14 mouse cellular contexts compared by ENCODE assay signal in the genomic region with DNA sequence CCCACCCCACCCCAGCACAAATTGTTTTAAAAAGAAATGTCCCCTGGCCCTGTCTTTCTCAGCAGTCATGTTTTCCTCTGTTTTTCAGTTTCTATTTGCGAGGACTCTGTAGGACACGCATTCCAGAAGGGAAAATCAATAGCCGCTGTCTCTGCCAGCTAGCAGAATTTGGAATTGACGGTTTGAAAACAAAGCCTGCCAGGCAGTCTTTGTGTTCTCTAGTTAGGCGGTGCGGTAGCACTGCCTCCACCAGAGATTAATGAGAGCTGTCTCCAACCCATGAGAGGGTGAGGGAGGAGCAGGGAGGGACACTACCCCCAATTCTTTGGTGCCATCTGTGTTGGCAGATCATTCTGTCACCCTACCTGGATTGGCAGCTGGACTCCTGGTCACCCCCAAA.
DNase-seq lines count a peak whose midpoint lies in the region; ATAC-seq and TF ChIP-seq lines count a peak whose summit lies in the region.
"Had no signal": no experiment of that assay in that cellular context is flagged by ENCODE, and none has a peak within 500 bp of the region (broad histone marks: within the 10 kb centered on the region; RNA-seq: fewer than 3 reads in every experiment).

No protein-coding gene starts in this region.

- TF ChIP-seq CTCF in liver, postnatal 0 days (IDR thresholded peaks at IDR 0.05; ENCODE audit: low read depth) = no peak

- TF ChIP-seq EP300 in liver, postnatal 0 days (IDR thresholded peaks at IDR 0.05; ENCODE audit: low read depth) = no peak

- 3% methylated on average over 6 of the region's 6 CpGs for WGBS in forebrain, embryonic 14.5 days
- WGBS in liver, postnatal 0 days (ENCODE audit: insufficient replicate concordance) = 42% methylated on average over 6 of the region's 6 CpGs

- peak; percentile 41; the same call in 1 of the 2 replicates for ATAC-seq in forebrain, embryonic 14.5 days
- ATAC-seq in liver, postnatal 0 days = peak; percentile 86
- ATAC-seq: lung, postnatal 0 days had no signal

- H3K27ac ChIP-seq in forebrain, embryonic 14.5 days (ENCODE audit: low read depth, low read length) = no peak overlapping the region
- peak overlapping the region; percentile 74 for H3K27ac ChIP-seq in liver, postnatal 0 days (ENCODE audit: low read depth)
- H3K27ac ChIP-seq: intestine, embryonic 15.5 days; stomach, postnatal 0 days had no signal

- peak overlapping the region; percentile 2; the same call in 1 of the 2 replicates for H3K4me2 ChIP-seq in forebrain, embryonic 14.5 days (ENCODE audit: low read length)
- H3K4me2 ChIP-seq in liver, postnatal 0 days (ENCODE audit: low read depth, low read length) = no peak overlapping the region
- H3K4me2 ChIP-seq: heart, embryonic 12.5 days; intestine, embryonic 15.5 days had no signal

- H3K36me3 ChIP-seq in forebrain, embryonic 14.5 days (ENCODE audit: control insufficient read depth, insufficient read depth, low read length) = no peaks in the 10 kb centered on the region
- no peaks in the 10 kb centered on the region for H3K36me3 ChIP-seq in liver, postnatal 0 days (replicated peaks; ENCODE audit: insufficient read depth, low read length)
- H3K36me3 ChIP-seq: G1E; heart, embryonic 12.5 days; intestine, embryonic 15.5 days had no signal

- no peak overlapping the region for H3K9ac ChIP-seq in forebrain, embryonic 14.5 days (ENCODE audit: low read length)
- no peak overlapping the region for H3K9ac ChIP-seq in liver, postnatal 0 days (replicated peaks)
- H3K9ac ChIP-seq: heart, embryonic 12.5 days; intestine, embryonic 15.5 days had no signal

- peak; percentile 23 to 37 for DNase-seq in layer of hippocampus, postnatal 10 days (ENCODE audit: low spot score in 2 of 2)
- DNase-seq in layer of hippocampus, adult 9-11 months = no peak
- DNase-seq in forebrain, embryonic 14.5 days (ENCODE audit: low spot score) = peak; percentile 63
- peak; percentile 41 for DNase-seq in liver, postnatal 0 days
- peak; percentile 72 for DNase-seq in retina, embryonic 14.5 days (ENCODE audit: low spot score)
- no peak for DNase-seq in cerebellum, postnatal 4 days (ENCODE audit: low spot score in 2 of 2)
- DNase-seq in natural killer cell, adult 2 months (ENCODE audit: low spot score in 2 of 2) = no peak
- no peak for DNase-seq in kidney, postnatal 36 days
- DNase-seq: left cerebral cortex, postnatal 4 days had no signal

- H3K4me1 ChIP-seq in forebrain, embryonic 14.5 days (ENCODE audit: control insufficient read depth, insufficient read depth, low read length) = peaks cover 12% of the 10 kb centered on the region
- H3K4me1 ChIP-seq in liver, postnatal 0 days (ENCODE audit: insufficient read depth) = 0 out of 2 replicates have a peak, but pooled peaks cover 3% of the 10 kb centered on the region
- H3K4me1 ChIP-seq: heart, embryonic 12.5 days; intestine, embryonic 15.5 days had no signal

- H3K4me3 ChIP-seq in forebrain, embryonic 14.5 days (ENCODE audit: low read depth, low read length) = no peak overlapping the region
- no peak overlapping the region for H3K4me3 ChIP-seq in liver, postnatal 0 days (ENCODE audit: low read depth, low read length)
- H3K4me3 ChIP-seq: heart, embryonic 12.5 days; intestine, embryonic 15.5 days had no signal

- H3K9me3 ChIP-seq in forebrain, embryonic 14.5 days (replicated peaks; ENCODE audit: control insufficient read depth, low read length) = no peaks in the 10 kb centered on the region
- no peaks in the 10 kb centered on the region for H3K9me3 ChIP-seq in liver, postnatal 0 days (ENCODE audit: low read length)
- H3K9me3 ChIP-seq: heart, embryonic 12.5 days; intestine, embryonic 15.5 days had no signal

- H3K27me3 ChIP-seq in forebrain, embryonic 14.5 days (replicated peaks; ENCODE audit: control insufficient read depth, insufficient read depth, low read length) = no peaks in the 10 kb centered on the region
- no peaks in the 10 kb centered on the region for H3K27me3 ChIP-seq in liver, postnatal 0 days (ENCODE audit: insufficient read depth, low read length)
- H3K27me3 ChIP-seq: heart, embryonic 12.5 days; intestine, embryonic 15.5 days had no signal

Comparison
In these comparisons a context has a peak if more than half of its experiments do, and no peak if none do; other contexts are left out.
1. DNase-seq: peak in layer of hippocampus, postnatal 10 days (2 of 2), forebrain, embryonic 14.5 days (single experiment), liver, postnatal 0 days (single experiment) and retina, embryonic 14.5 days (single experiment); none in layer of hippocampus, adult 9-11 months (single experiment), cerebellum, postnatal 4 days (0 of 2), natural killer cell, adult 2 months (0 of 2) and kidney, postnatal 36 days (0 of 2).